Mouse (Mus musculus) heart, adult 2 months (tissue): Measurements from ENCODE around the gene Siva1.

ENCODE experiments used
- CTCF ChIP-seq: fragments of 200-600 bp; IDR thresholded peaks from 2 replicates; pipeline ENCODE4 v1.8.1; 2022; ENCODE audit warnings: antibody characterized with exemption, mild to moderate bottlenecking, moderate library complexity
- EP300 ChIP-seq: fragments of 200-500 bp; IDR thresholded peaks from 2 replicates; pipeline ENCODE4 v1.6.1; 2011; ENCODE audit warnings: low read depth, low read length, control low read depth; ENCODE audit not compliant: insufficient read depth

DNA sequence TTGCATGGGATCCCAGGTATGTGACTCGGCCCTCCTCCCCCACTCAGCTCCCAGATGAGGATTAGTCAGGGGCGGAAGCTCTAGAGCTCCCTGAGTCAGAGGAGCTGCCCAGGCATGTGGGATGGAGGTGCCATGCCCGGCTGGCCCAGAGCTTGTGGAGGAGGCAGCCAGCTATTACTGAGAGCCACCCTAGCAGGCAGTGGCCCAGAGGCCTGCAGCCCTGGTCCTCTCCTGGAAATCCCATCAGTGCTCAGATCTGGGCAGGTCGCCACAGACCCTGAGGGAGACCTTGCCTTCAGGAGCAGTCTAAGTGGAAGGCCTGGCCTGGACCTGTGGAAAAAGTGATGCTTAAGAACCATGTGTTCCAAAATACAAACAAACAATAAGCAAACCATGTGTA is 48.9 kb upstream of the Siva1 start:
- TF ChIP-seq EP300 (peak; percentile 49; the same call in 1 of the 2 replicates), CTCF (no peak)
